Mouse (Mus musculus): ENCODE measurements around the gene Serpinf1. TPM values are rescaled to one million over a fixed set of nuclear protein-coding genes. Genes with fewer than 3 reads are reported as not detected.

Gene Serpinf1
- polyA plus RNA-seq, 1 experiment from 2014 or later = 48.0 TPM

- WGBS = 84% methylated on average over 13 of the region's 13 CpGs
- H3K9me3 ChIP-seq = no peaks in the 10 kb centered on the region
- no peak for ATAC-seq
Measured at GRCm38 (mm10) chr11:75415994-75416393, 6.5 kb downstream of the Serpinf1 start.

GRCm38 (mm10) chr11:75415096-75415495 lies 7.4 kb downstream of the Serpinf1 start:
- 39% methylated on average over 7 of the region's 7 CpGs for WGBS

More at GRCm38 (mm10) chr11:75415994-75416393, 6.5 kb downstream of the Serpinf1 start:
- no peaks in the 10 kb centered on the region for H3K27me3 ChIP-seq (replicated peaks)
- H3K27ac ChIP-seq = no peak overlapping the region
- no peak overlapping the region for H3K9ac ChIP-seq
- no peaks in the 10 kb centered on the region for H3K36me3 ChIP-seq
- 0 out of 2 replicates have a peak, but pooled peaks cover 4% of the 10 kb centered on the region for H3K4me1 ChIP-seq (replicated peaks)
- H3K4me3 ChIP-seq (replicated peaks) = no peak overlapping the region
- no peak overlapping the region for H3K4me2 ChIP-seq (replicated peaks)

GRCm38 (mm10) chr11:75410591-75410990 lies 11.9 kb downstream of the Serpinf1 start:
- Histone ChIP-seq H3K4me1 (replicated peaks) (0 out of 2 replicates have a peak, but pooled peaks cover 4% of the 10 kb centered on the region), H3K36me3 (no peaks in the 10 kb centered on the region), H3K4me3 (replicated peaks) (no peak overlapping the region), H3K27ac (no peak overlapping the region), H3K27me3 (replicated peaks) (no peaks in the 10 kb centered on the region), H3K9me3 (no peaks in the 10 kb centered on the region), H3K9ac (no peak overlapping the region), H3K4me2 (replicated peaks) (no peak overlapping the region)
- WGBS = 88% methylated on average over 7 of the region's 7 CpGs
- ATAC-seq = no peak

More at GRCm38 (mm10) chr11:75415096-75415495, 7.4 kb downstream of the Serpinf1 start:
- no peak for ATAC-seq
- Histone ChIP-seq H3K4me2 (replicated peaks) (no peak overlapping the region), H3K27ac (no peak overlapping the region), H3K4me1 (replicated peaks) (0 out of 2 replicates have a peak, but pooled peaks cover 4% of the 10 kb centered on the region), H3K36me3 (no peaks in the 10 kb centered on the region), H3K4me3 (replicated peaks) (no peak overlapping the region), H3K9me3 (no peaks in the 10 kb centered on the region), H3K9ac (no peak overlapping the region), H3K27me3 (replicated peaks) (no peaks in the 10 kb centered on the region)

GRCm38 (mm10) chr11:75409679-75410575 lies 12.6 kb downstream of the Serpinf1 start:
- Histone ChIP-seq H3K27me3 (replicated peaks) (no peaks in the 10 kb centered on the region), H3K9ac (no peak overlapping the region), H3K4me3 (replicated peaks) (no peak overlapping the region), H3K4me2 (replicated peaks) (no peak overlapping the region), H3K27ac (no peak overlapping the region), H3K4me1 (replicated peaks) (no peaks in the 10 kb centered on the region), H3K9me3 (no peaks in the 10 kb centered on the region), H3K36me3 (no peaks in the 10 kb centered on the region)
- 69% methylated on average over 17 of the region's 17 CpGs for WGBS
- ATAC-seq = no peak

GRCm38 (mm10) chr11:75406865-75407264 lies 15.6 kb downstream of the Serpinf1 start:
- no peak for ATAC-seq
- Histone ChIP-seq H3K9ac (no peak overlapping the region), H3K4me2 (replicated peaks) (no peak overlapping the region), H3K9me3 (no peaks in the 10 kb centered on the region), H3K4me1 (replicated peaks) (0 out of 2 replicates have a peak, but pooled peaks cover 2% of the 10 kb centered on the region), H3K4me3 (replicated peaks) (no peak overlapping the region), H3K36me3 (no peaks in the 10 kb centered on the region), H3K27me3 (replicated peaks) (no peaks in the 10 kb centered on the region), H3K27ac (no peak overlapping the region)
- 54% methylated on average over 3 of the region's 3 CpGs for WGBS

GRCm38 (mm10) chr11:75406104-75406503 lies 16.4 kb downstream of the Serpinf1 start:
- Histone ChIP-seq H3K36me3 (no peaks in the 10 kb centered on the region), H3K9ac (no peak overlapping the region), H3K9me3 (no peaks in the 10 kb centered on the region), H3K4me2 (replicated peaks) (no peak overlapping the region), H3K27ac (no peak overlapping the region), H3K4me3 (replicated peaks) (no peak overlapping the region), H3K4me1 (replicated peaks) (0 out of 2 replicates have a peak, but pooled peaks cover 2% of the 10 kb centered on the region), H3K27me3 (replicated peaks) (no peaks in the 10 kb centered on the region)
- no peak for ATAC-seq
- WGBS = 80% methylated on average over 4 of the region's 4 CpGs

- H3K27me3 ChIP-seq (replicated peaks) = no peaks in the 10 kb centered on the region
- H3K27ac ChIP-seq = no peak overlapping the region
- H3K9me3 ChIP-seq = no peaks in the 10 kb centered on the region
- H3K36me3 ChIP-seq = no peaks in the 10 kb centered on the region
- 91% methylated on average over 6 of the region's 6 CpGs for WGBS
- H3K4me1 ChIP-seq (replicated peaks) = 0 out of 2 replicates have a peak, but pooled peaks cover 2% of the 10 kb centered on the region
- H3K4me2 ChIP-seq (replicated peaks) = no peak overlapping the region
- H3K4me3 ChIP-seq (replicated peaks) = no peak overlapping the region
- ATAC-seq = no peak
- H3K9ac ChIP-seq = no peak overlapping the region
Measured at GRCm38 (mm10) chr11:75404801-75405200, 17.7 kb downstream of the Serpinf1 start.

- ATAC-seq = no peak; the same call in 1 of the 2 replicates
- 68% methylated on average over 6 of the region's 6 CpGs for WGBS
- H3K9ac ChIP-seq = no peak overlapping the region
Measured at GRCm38 (mm10) chr11:75403301-75404052, 19.0 kb downstream of the Serpinf1 start.

GRCm38 (mm10) chr11:75402271-75402690 lies 20.2 kb downstream of the Serpinf1 start:
- no peak overlapping the region for H3K4me3 ChIP-seq (replicated peaks)
- no peak overlapping the region for H3K4me2 ChIP-seq (replicated peaks)
- no peak overlapping the region for H3K9ac ChIP-seq
- no peaks in the 10 kb centered on the region for H3K27me3 ChIP-seq (replicated peaks)
- H3K27ac ChIP-seq = no peak overlapping the region
- ATAC-seq = peak; percentile 83
- H3K9me3 ChIP-seq = no peaks in the 10 kb centered on the region
- H3K4me1 ChIP-seq (replicated peaks) = 0 out of 2 replicates have a peak, but pooled peaks cover 2% of the 10 kb centered on the region
- WGBS = 49% methylated on average over 5 of the region's 5 CpGs
- H3K36me3 ChIP-seq = no peaks in the 10 kb centered on the region

More at GRCm38 (mm10) chr11:75403301-75404052, 19.0 kb downstream of the Serpinf1 start:
- Histone ChIP-seq H3K27ac (0 out of 2 replicates have a peak overlapping the region, but pooled peaks have one; percentile 19), H3K4me3 (replicated peaks) (no peak overlapping the region), H3K36me3 (no peaks in the 10 kb centered on the region), H3K4me2 (replicated peaks) (no peak overlapping the region), H3K27me3 (replicated peaks) (no peaks in the 10 kb centered on the region), H3K9me3 (no peaks in the 10 kb centered on the region), H3K4me1 (replicated peaks) (0 out of 2 replicates have a peak, but pooled peaks cover 2% of the 10 kb centered on the region)

GRCm38 (mm10) chr11:75400099-75400498 lies 22.4 kb downstream of the Serpinf1 start:
- 0 out of 2 replicates have a peak, but pooled peaks cover 2% of the 10 kb centered on the region for H3K4me1 ChIP-seq (replicated peaks)
- ATAC-seq = no peak
- no peak overlapping the region for H3K4me2 ChIP-seq (replicated peaks)
- no peak overlapping the region for H3K9ac ChIP-seq
- no peaks in the 10 kb centered on the region for H3K9me3 ChIP-seq
- no peak overlapping the region for H3K27ac ChIP-seq
- no peak overlapping the region for H3K4me3 ChIP-seq (replicated peaks)
- H3K27me3 ChIP-seq (replicated peaks) = no peaks in the 10 kb centered on the region
- H3K36me3 ChIP-seq = no peaks in the 10 kb centered on the region
- 72% methylated on average over 9 of the region's 9 CpGs for WGBS

- Histone ChIP-seq H3K36me3 (no peaks in the 10 kb centered on the region), H3K9ac (no peak overlapping the region), H3K9me3 (no peaks in the 10 kb centered on the region), H3K4me1 (replicated peaks) (0 out of 2 replicates have a peak, but pooled peaks cover 2% of the 10 kb centered on the region), H3K4me3 (replicated peaks) (no peak overlapping the region), H3K4me2 (replicated peaks) (no peak overlapping the region), H3K27ac (no peak overlapping the region), H3K27me3 (replicated peaks) (no peaks in the 10 kb centered on the region)
- no peak for ATAC-seq
- WGBS = 85% methylated on average over 11 of the region's 11 CpGs
Measured at GRCm38 (mm10) chr11:75399411-75399841, 23.1 kb downstream of the Serpinf1 start.

GRCm38 (mm10) chr11:75397452-75397851 lies 25.0 kb downstream of the Serpinf1 start:
- WGBS = 76% methylated on average over 7 of the region's 7 CpGs
- no peak for ATAC-seq
- Histone ChIP-seq H3K36me3 (no peaks in the 10 kb centered on the region), H3K9me3 (no peaks in the 10 kb centered on the region), H3K4me1 (replicated peaks) (0 out of 2 replicates have a peak, but pooled peaks cover 2% of the 10 kb centered on the region), H3K4me2 (replicated peaks) (no peak overlapping the region), H3K4me3 (replicated peaks) (no peak overlapping the region), H3K9ac (no peak overlapping the region), H3K27me3 (replicated peaks) (no peaks in the 10 kb centered on the region), H3K27ac (no peak overlapping the region)

Data from intestine, embryonic 15.5 days (tissue).